Mouse (Mus musculus) erythroid progenitor cell, adult 5-6 weeks (primary cell): ENCODE results near the gene Maz. TPM values are rescaled to one million over a fixed set of nuclear protein-coding genes. Genes with fewer than 3 reads are reported as not detected.

ENCODE experiments used
- ATAC-seq: replicated peaks from 2 replicates; pipeline ENCODE4 v1.8.0; 2016; ENCODE audit warnings: moderate number of reproducible peaks, mild to moderate bottlenecking, moderate TSS enrichment, inconsistent platforms; ENCODE audit not compliant: poor library complexity, low FRiP score, severe bottlenecking
- total RNA-seq, 2 experiments: library from RNA; stranded (forward) in 1 of 2; stranded (reverse) in 1 of 2; fragments of 150-400 nt in 1 of 2; fragments of 186-747, 209-891 nt in 1 of 2; gene quantifications; 2 replicates each; pipeline versions ENCODE4 v1.2.3 to v1.2.4; 2015 to 2017; ENCODE audit warnings: low replicate concordance in 2 of 2

Maz gene
- total RNA-seq, 2 experiments from 2014 or later: 96.8 to 175 TPM

GRCm38 (mm10) chr7:127022528-127023271, 4.1 kb downstream of the Maz start:
- no peak for ATAC-seq

GRCm38 (mm10) chr7:127021563-127022527, 5.0 kb downstream of the Maz start:
- no peak for ATAC-seq

- ATAC-seq: no peak
Observed at GRCm38 (mm10) chr7:127020901-127021562, 5.8 kb downstream of the Maz start, which contains the start of the genes Gm42742 and Prrt2. Gene Gm42742, minus strand, starts transcription at chr7:127021097. Gene Prrt2, minus strand, starts transcription at chr7:127021211.

GRCm38 (mm10) chr7:127020491-127020890, 6.3 kb downstream of the Maz start:
- no peak for ATAC-seq

GRCm38 (mm10) chr7:127020031-127020430, 6.8 kb downstream of the Maz start:
- no peak for ATAC-seq

- no peak for ATAC-seq
Observed at GRCm38 (mm10) chr7:127019306-127019960, 7.4 kb downstream of the Maz start.

- no peak for ATAC-seq
Observed at GRCm38 (mm10) chr7:127018416-127019305, 8.2 kb downstream of the Maz start.

- no peak for ATAC-seq
Observed at GRCm38 (mm10) chr7:127017950-127018345, 8.9 kb downstream of the Maz start.

- peak; percentile 75 for ATAC-seq
Observed at GRCm38 (mm10) chr7:127016971-127017949, 9.6 kb downstream of the Maz start, which contains the start of gene Pagr1a. Gene Pagr1a, minus strand, starts transcription at chr7:127017352.

GRCm38 (mm10) chr7:127016486-127016938, 10.3 kb downstream of the Maz start:
- ATAC-seq: peak; percentile 71

- ATAC-seq: no peak
Observed at GRCm38 (mm10) chr7:127016481-127016485, 10.6 kb downstream of the Maz start, which contains the start of gene Pagr1b. Gene Pagr1b, minus strand, starts transcription at chr7:127016484.

GRCm38 (mm10) chr7:127016081-127016480, 10.8 kb downstream of the Maz start:
- peak; percentile 16 for ATAC-seq

- ATAC-seq: no peak
Observed at GRCm38 (mm10) chr7:127014993-127015392, 11.8 kb downstream of the Maz start.

GRCm38 (mm10) chr7:127014320-127014719, 12.5 kb downstream of the Maz start, which contains the start of gene Mvp:
Gene Mvp, minus strand, starts transcription at chr7:127014621.
- 0 out of 2 replicates have a peak, but pooled peaks have one; percentile 21 for ATAC-seq

GRCm38 (mm10) chr7:127013385-127013784, 13.5 kb downstream of the Maz start:
- no peak for ATAC-seq

GRCm38 (mm10) chr7:127012845-127013244, 14.0 kb downstream of the Maz start:
- no peak for ATAC-seq

GRCm38 (mm10) chr7:127012374-127012773, 14.5 kb downstream of the Maz start:
- no peak for ATAC-seq

GRCm38 (mm10) chr7:127011717-127012116, 15.1 kb downstream of the Maz start:
- ATAC-seq: no peak
